Mouse (Mus musculus) B cell, adult 2 months (primary cell): ENCODE data around the gene Gsdmc4.
"Not testable (repeated sequence)": the region's sequence is repeated elsewhere in the genome, so short reads cannot be mapped to it uniquely, and the experiment has no call there.

ENCODE experiments used
- DNase-seq, 2 experiments: peaks; one replicate each; pipeline ENCODE4 v3.0.0; 2022

Gene Gsdmc4

DNA sequence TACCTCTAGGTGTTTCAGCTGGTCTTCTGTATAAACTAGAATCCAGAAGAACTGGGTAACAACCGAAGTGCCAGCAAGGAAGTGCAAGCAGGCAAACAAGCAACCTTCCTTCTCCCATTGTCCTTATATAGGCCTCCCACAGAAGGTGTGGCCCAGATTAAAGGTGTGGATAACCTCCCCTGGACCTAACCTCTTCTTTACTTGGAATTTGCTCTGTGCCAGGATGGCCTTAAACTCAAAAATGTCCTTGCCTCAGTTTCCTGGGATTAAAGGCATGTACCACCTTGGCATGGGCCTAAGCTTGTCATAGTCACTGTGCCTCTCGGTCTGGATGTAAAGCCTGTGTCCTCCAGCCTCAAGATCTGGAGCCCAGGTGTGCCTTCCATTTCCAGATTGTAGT lies at the start of gene Gsdmc4:
TSS of gene Gsdmc4 (minus strand) at position 101 of the 400 bp plus-strand sequence.
- DNase-seq = not testable (repeated sequence)

DNA sequence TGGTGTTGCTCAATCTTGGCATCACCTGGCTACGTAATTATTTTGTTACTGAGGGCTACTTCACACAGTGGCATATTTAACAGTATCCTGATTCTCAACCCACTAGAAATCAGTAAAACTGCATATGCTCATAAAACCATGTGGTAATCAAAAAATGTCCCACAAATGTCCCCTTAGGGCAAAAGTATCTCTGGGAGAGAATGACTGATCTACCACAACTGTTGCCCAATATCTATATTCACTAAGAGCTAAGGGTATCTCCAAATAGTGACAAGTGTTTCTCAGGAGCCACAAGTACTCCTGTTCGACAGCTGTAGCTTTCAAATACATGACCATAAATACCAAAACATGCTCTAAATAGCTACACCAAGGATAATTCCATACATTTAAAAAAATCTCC lies 48.4 kb upstream of the Gsdmc4 start:
- no peak for DNase-seq

DNA sequence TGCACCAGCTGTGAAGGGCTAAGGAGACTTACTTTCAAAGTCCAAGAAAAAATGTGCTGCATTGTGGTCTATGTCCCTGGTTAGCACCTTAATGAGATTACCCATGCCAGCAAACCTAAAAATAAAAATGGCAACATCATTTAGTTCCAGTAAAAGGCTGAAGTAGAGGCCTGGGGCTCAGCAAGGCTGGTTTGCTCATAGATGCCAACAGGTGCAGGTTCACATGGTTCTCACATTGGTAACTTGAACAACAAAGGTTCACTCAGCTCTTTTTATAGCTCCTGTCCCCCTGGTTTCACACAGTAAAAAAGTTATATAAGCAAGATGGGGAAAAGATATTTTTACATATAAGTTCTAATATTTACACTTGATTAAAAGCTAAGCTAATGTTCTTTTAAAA lies 45.5 kb upstream of the Gsdmc4 start:
- DNase-seq = no peak

DNA sequence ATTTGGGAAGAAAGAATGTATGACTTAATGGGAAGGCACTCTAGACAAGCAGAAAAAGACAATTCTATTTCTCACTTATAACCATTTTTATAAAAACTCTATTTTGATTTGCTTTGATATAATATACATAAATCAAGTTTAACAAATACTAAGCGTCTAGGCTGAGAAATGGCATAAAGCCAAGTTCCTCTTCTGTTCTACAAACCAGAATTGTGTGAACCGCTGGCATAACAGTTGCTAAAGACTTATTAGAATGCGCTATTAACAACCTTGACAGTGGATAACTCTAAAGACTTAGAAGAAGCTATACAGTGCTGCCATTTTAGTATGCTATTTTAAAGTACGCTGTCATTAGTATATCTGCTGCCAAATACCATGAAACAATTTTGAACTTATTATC lies 41.2 kb upstream of the Gsdmc4 start:
- DNase-seq = no peak

DNA sequence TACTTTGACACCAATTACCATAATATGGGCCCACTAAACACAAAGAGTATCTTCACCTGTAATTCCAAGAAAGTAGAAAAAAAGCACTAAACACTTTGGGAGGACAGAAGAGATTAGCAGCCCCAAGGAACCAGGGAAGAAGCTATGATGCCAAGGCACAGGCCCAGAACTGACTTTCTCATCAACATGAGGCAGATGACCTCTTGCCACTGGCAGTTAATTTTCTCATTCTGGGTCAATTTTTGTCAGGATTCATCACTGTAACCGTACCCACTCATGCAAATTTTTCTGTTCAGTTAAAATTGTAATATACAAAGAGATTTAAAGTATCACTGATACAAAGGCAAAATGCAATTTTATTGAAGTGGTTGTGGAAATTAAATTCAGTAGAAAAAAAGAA lies 29.1 kb upstream of the Gsdmc4 start:
- no peak for DNase-seq

DNA sequence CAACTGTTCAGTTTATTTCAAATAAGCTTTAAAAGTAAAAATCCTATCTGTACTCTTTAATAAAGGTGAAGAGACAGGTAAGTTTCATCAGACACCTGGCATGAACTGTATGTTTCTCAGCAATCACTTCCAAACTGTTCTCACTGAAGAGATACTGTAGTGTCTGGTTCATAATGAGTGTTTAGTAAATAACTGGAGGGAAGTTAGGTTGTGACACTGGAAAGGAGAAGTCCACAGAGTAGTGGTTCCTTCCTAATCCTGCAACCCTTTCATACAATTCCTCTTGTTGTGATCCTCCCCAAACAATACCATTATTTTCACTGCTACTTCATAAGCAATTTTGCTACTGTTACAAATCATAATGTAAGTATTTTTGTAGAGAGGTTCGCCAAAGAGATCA lies 20.6 kb upstream of the Gsdmc4 start:
- no peak for DNase-seq

DNA sequence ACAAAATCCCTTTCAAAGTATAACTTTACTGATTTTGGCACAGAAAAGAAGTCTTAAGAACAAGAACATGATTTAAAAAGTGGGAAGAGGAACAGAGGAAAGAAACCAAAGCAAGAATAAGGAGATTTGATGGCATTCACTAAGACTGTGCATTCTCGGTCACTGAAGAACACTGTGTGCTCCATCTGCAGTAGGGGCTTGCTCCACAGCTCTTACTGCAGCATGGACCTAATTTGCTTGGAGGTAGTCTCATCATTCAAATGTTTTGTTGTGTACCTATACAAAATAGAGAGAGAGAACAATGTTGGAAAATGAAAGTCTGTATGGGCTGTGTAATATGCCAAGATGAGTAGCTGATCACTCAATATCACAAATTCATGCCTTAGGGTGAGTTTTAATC lies 19.3 kb upstream of the Gsdmc4 start:
- no peak for DNase-seq

DNA sequence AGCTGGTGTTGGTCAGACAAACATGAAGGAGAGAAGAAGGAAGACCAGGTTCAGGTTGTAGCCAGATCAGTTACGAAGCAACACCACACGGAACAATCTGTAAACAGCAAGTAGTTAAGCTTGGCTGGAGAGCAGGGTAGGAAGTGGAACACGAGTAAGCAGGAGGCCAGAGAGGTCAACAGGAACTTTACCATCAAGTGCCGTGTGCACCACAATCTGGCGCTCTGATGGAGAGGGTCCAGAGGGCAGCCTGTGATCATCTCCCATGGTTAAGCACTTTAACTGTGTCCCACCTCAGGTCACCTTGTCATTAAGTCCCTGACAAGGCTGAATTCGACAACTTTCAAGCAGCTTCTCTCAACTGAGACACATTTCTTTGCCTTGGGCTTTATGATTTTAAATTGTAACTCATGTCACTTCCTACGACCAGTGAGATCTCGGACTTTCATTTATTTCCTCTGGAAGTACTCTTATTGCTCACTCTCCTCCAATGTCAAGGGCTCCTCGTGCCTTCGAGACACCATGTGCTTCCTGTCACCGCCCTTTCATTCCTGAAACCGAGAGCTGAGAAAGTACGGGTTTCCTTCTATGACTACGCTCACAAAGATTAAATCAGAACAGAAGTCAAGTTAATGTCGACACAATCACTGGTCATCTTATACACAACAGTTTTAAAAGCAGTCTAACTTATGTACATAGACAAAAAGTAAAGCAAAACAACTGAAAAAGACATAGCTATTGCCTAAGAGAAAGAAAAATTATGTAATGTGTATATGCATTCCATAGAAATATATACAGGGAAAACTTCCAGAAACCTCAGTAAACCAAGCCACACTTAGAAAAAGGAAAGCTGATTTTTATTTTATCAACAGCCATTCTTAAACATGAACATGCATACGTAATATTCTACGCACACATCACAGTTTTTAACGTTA lies 18.3 kb upstream of the Gsdmc4 start:
- no peak for DNase-seq

DNA sequence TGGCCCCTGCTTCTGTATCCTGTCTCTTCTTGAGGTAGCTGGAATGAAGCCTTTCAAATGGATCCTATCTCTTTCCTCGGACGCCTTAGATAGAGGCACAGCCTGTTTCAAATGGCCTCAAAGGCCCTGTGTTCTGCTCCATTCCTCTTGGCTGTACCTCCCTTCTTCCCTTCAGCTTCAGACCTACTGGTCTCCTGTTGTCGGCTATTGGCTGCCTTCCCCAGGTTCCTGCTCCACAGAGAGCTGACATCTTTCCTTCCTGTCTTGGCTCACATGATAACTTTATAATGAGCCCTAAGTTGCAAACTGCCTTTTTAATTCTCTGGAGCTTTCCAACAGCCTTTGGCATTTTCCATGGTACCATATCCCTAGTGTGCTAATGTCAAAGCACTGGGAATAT lies 14.1 kb upstream of the Gsdmc4 start:
- DNase-seq = no peak

DNA sequence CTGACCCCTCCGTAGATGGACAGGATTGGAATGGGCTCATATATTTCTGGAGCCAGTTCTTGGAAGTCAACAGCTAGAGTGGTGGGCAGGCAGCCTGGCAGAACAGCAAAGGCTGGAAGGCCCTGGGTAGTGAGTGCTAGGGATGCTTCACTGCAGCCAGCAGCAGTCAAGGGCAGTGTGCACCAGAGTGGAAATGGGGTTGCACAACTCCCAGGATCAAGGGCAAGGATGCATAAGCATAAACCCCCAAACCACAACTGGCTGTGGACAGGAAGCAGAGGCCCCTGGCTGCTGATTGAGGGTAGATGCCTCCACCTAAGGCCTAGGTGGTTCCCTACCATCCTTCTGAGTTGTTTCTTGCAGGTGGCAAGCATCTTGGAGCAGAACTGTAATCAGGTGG lies 12.4 kb upstream of the Gsdmc4 start:
- DNase-seq = no peak

DNA sequence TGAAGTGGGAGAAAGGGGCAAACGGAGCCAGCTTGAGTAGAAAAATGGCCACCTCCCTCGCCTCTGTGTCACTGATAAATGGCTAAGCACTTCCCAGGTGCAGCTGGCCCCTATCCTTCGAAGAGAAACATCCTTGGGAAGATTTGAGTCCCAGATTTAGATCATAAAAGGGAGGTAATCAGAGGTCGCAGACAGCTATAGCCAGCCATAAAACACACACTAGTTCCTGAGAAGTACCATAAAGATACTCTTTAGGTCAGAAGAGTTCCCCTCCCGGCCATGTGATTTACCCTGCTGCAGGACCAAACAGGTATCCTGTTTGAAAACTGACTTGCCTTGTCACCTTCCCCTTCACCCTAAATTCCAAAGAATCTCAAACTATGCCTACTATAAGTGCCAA lies 9.5 kb upstream of the Gsdmc4 start:
- not testable (repeated sequence) for DNase-seq

DNA sequence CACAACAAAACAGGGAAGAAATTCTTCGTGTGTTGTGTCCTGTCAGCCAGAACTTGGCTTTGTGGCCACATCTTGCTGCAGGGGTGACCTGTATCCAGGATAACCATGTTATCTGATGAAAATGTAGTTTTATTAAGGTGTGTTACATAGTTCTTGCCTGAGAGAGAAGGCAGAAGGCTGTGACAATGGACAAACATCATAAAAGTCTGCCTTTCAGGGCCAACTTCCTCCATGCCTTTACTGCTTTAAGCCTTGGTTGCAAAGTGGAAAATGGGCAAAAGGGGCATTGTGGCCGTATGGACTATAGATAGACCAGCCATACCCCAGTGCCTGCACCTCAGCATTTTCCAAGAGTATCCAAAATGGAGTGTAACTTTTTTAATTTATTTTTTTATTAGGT lies 7.6 kb upstream of the Gsdmc4 start:
- DNase-seq = not testable (repeated sequence)

DNA sequence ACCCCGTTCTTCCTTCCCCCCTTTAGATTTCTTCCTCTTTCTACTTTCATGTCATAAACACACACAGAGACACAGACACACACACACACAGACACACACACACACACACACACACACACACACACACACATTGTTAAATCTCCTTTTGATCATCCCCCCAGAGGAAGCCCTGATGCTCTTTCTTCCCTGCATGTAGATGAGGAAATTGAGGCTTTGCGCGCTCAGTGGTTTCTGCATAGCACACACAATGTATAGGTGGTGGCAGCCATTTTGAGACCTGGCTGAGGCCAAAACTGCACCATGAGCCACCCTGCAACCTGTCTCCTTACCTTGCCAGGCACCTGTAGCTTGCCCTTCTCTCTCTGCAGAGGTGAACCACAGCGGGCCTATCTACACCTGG lies 4.5 kb upstream of the Gsdmc4 start:
- DNase-seq = not testable (repeated sequence)

DNA sequence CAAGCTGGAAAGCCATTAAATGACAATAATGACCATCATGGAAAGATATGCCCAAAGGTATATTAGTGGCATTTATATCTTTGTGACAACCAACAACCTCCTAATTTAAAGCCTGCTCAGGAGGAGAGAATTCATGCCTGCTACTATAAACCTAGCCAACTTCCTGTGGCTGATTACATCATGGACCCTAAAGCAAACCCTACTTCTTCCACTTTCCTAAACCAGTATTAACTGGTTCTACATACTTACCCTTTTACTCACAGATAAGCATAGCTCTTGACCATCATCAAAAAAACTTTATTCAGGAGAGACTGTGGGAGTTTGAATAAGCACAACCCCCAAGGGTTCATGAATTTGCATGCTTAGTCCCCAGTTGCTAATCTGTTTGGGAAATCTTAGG lies 2.2 kb downstream of the Gsdmc4 start:
- DNase-seq = not testable (repeated sequence)

DNA sequence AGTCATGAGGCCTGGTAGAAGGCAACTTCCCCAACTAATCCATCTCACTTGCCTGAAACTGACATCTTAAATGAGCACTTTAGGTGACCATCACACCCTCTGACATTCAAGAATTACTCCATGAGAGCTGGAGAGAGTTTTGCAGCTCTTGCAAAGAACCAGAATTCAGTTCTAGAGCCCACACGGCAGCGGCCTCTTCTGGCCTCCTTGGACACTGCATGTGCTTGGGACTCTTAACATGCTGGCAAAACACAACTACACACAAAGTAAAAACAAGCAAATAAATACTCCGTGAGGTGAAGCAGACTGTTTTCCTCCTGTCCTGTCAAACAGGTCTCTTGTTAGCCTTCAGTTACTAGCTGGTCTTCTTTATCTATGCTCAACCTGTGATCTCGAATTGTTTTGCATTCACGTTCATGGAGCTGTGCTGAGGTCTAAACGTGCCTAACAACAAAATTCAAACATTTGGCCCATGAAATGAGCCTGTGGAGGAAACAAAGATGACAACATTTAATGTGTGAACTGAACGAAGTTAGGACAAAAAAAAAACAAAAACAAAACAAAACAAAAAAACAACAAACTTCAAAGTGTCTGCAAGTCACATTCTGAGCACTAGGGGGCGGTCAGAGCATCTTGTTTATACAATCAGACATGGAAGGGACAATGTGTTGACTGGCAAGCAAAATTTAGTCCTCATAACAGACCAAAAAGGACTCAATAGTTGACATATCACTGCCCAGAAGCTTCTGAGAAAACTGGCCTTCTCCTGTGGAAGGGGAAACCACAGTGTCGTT lies 16.3 kb downstream of the Gsdmc4 start:
- peak; percentile 50 to 51 for DNase-seq

DNA sequence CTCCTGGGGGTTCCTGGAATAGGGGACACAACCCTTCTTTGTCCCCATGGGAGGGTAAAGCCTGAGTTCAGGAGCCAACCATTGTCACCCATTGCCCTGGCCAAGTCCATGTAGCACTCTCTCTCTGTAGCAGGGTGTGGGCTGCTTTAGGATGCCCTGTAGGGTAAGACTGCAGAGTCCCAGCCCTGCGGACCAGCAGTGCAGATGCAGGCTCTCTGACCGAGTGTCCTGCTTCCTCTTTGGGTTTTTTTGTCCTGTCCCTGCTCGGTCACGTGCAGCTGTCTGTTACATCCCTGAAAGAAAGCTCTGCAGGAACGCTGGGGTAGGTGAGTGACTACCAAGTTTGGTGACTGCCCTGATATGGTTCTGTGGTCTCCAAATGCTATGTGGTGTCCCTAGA lies 23.7 kb downstream of the Gsdmc4 start:
- not testable (repeated sequence) for DNase-seq

DNA sequence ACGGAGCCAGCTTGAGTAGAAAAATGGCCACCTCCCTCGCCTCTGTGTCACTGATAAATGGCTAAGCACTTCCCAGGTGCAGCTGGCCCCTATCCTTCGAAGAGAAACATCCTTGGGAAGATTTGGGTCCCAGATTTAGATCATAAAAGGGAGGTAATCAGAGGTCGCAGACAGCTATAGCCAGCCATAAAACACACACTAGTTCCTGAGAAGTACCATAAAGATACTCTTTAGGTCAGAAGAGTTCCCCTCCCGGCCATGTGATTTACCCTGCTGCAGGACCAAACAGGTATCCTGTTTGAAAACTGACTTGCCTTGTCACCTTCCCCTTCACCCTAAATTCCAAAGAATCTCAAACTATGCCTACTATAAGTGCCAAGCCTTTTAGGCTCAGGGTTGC lies 24.1 kb downstream of the Gsdmc4 start:
- not testable (repeated sequence) for DNase-seq

DNA sequence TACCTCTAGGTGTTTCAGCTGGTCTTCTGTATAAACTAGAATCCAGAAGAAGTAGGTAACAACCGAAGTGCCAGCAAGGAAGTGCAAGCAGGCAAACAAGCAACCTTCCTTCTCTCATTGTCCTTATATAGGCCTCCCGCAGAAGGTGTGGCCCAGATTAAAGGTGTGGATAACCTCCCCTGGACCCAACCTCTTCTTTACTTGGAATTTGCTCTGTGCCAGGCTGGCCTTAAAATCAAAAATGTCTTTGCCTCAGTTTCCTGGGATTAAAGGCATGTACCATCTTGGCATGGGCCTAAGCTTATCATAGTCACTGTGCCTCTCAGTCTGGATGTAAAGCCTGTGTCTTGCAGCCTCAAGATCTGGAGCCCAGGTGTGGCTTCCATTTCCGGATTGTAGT lies 33.6 kb downstream of the Gsdmc4 start, which contains the start of gene Gsdmc3:
TSS of gene Gsdmc3 (minus strand) at position 101 of the 400 bp plus-strand sequence.
- not testable (repeated sequence) for DNase-seq

DNA sequence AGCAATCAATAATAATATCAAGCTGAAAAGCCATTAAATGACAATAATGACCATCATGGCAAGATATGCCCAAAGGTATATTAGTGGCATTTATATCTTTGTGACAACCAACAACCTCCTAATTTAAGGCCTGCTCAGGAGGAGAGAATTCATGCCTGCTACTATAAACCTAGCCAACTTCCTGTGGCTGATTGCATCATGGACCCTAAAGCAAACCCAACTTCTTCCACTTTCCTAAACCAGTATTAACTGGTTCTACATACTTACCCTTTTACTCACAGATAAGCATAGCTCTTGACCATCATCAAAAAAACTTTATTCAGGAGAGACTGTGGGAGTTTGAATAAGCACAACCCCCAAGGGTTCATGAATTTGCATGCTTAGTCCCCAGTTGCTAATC lies 35.9 kb downstream of the Gsdmc4 start:
- not testable (repeated sequence) for DNase-seq

DNA sequence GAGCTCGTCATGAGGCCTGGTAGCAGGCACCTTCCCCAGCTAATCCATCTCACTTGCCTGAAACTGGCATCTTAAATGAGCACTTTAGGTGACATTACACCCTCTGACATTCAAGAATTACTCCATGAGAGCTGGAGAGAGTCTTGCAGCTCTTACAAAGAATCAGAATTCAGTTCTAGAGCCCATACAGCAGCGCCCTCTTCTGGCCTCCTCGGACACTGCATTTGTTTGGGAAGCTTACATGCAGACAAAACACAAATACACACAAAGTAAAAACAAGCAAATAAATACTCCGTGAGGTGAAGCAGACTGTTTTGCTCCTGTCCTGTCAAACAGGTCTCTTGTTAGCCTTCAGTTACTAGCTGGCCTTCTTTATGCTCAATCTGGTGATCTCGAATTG lies 50.1 kb downstream of the Gsdmc4 start:
- peak; percentile 15 to 16 for DNase-seq
